8 mouse cellular contexts compared by ENCODE assay signal in the genomic region with DNA sequence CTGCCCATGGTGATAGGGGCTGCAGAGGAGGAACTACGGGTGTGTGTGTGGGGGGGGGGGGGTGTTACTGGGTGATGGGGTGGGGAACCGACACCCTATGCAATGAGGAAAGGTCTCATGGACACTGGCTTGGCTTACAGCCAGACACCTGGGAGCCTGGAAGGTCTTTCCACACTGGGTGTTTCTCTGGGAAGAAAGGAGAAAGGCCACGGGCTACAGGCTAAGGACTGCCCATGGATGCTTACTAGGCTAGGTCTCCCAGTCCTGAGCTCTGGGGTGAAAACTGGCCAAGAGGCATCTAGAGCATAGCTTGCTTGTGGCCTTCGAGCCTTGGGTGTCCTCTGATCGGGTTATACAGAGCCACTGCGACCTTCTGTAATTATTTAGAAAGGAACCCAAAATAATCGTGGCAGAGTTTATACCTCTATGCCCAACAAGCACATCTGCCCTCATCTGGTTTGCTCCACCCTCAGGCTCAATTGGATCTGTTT. TPM values are rescaled to one million over a fixed set of nuclear protein-coding genes. Genes with fewer than 3 reads are reported as not detected.
DNase-seq lines count a peak whose midpoint lies in the region; ATAC-seq lines count a peak whose summit lies in the region.

A gene (minus strand): TSS at position 441 of the 491 bp plus-strand sequence.

- no peaks in the 10 kb centered on the region for H3K9me3 ChIP-seq in embryonic facial prominence, embryonic 15.5 days (replicated peaks)
- no peaks in the 10 kb centered on the region for H3K9me3 ChIP-seq in hindbrain, embryonic 12.5 days (replicated peaks)

- H3K36me3 ChIP-seq in embryonic facial prominence, embryonic 15.5 days, result no peaks in the 10 kb centered on the region
- no peaks in the 10 kb centered on the region for H3K36me3 ChIP-seq in hindbrain, embryonic 12.5 days

- 12% methylated on average over 7 of the region's 7 CpGs for WGBS in embryonic facial prominence, embryonic 15.5 days
- 29% methylated on average over 6 of the region's 7 CpGs for WGBS in hindbrain, embryonic 12.5 days

- no peak for ATAC-seq in cerebellum, adult (ENCODE audit: insufficient number of reproducible peaks, low FRiP score, low TSS enrichment)
- ATAC-seq in embryonic facial prominence, embryonic 15.5 days (ENCODE audit: insufficient number of reproducible peaks, low FRiP score, low TSS enrichment, low read depth), result no peak
- no peak for ATAC-seq in hindbrain, embryonic 12.5 days (ENCODE audit: low FRiP score)
- no peak for ATAC-seq in megakaryocyte, adult 5-6 weeks (ENCODE audit: poor library complexity, severe bottlenecking)
- ATAC-seq in erythroid progenitor cell, adult 5-6 weeks (replicated peaks; ENCODE audit: low FRiP score, poor library complexity, severe bottlenecking), result no peak

- H3K27ac ChIP-seq in embryonic facial prominence, embryonic 15.5 days (replicated peaks), result peak within 1 kb of the TSS; percentile 82
- H3K27ac ChIP-seq in hindbrain, embryonic 12.5 days, result no peak within 1 kb of the TSS

- H3K9ac ChIP-seq in embryonic facial prominence, embryonic 15.5 days, result peak within 1 kb of the TSS; percentile 55
- peak within 1 kb of the TSS; percentile 64 for H3K9ac ChIP-seq in hindbrain, embryonic 12.5 days

- H3K4me2 ChIP-seq in embryonic facial prominence, embryonic 15.5 days (replicated peaks), result peak within 1 kb of the TSS; percentile 86
- peak within 1 kb of the TSS; percentile 86 for H3K4me2 ChIP-seq in hindbrain, embryonic 12.5 days (replicated peaks)

- peaks cover 34% of the 10 kb centered on the region for H3K4me1 ChIP-seq in embryonic facial prominence, embryonic 15.5 days
- H3K4me1 ChIP-seq in hindbrain, embryonic 12.5 days, result peaks cover 23% of the 10 kb centered on the region; the same call in 1 of the 2 replicates

- H3K27me3 ChIP-seq in embryonic facial prominence, embryonic 15.5 days, result no peaks in the 10 kb centered on the region
- peaks cover 12% of the 10 kb centered on the region; the same call in 1 of the 2 replicates for H3K27me3 ChIP-seq in hindbrain, embryonic 12.5 days

- peak; percentile 42 to 43 for DNase-seq in cerebellum, postnatal 10 days
- peak; percentile 29 for DNase-seq in CD4-positive helper T cell, adult 2 months (ENCODE audit: low read depth, low spot score)
- no peak for DNase-seq in ovary, postnatal 36 days (ENCODE audit: low spot score)

- H3K4me3 ChIP-seq in embryonic facial prominence, embryonic 15.5 days (replicated peaks), result peak within 1 kb of the TSS; percentile 57
- peak within 1 kb of the TSS; percentile 50 for H3K4me3 ChIP-seq in hindbrain, embryonic 12.5 days

RNA-seq across cellular contexts. Expression of the gene that starts here (rescaled TPM):
- 33.5 and 38.3 TPM in 2 replicates for polyA plus RNA-seq in embryonic facial prominence, embryonic 15.5 days (2015; fragmentation: Nextera tagmentation; extraction: Ambion mirVana)
- polyA plus RNA-seq in hindbrain, embryonic 12.5 days (2016; fragmentation: Nextera tagmentation; extraction: Ambion mirVana), result 6.4 and 7.6 TPM in 2 replicates
- total RNA-seq in megakaryocyte, adult 5-6 weeks (2015), result 41.7 and 51.1 TPM in 2 replicates
- total RNA-seq in megakaryocyte, adult 5-6 weeks (2017), result 68.3 and 71.2 TPM in 2 replicates
- 12.2 and 14.4 TPM in 2 replicates for total RNA-seq in erythroid progenitor cell, adult 5-6 weeks (2015; ENCODE audit: low replicate concordance)
- 6.2 and 6.8 TPM in 2 replicates for total RNA-seq in erythroid progenitor cell, adult 5-6 weeks (2017; ENCODE audit: low replicate concordance)
